Mouse (Mus musculus) cerebellum, postnatal 10 days (tissue): Measurements from ENCODE around the gene Mypop.

Source experiments
- DNase-seq, 2 experiments: peaks; one replicate each; pipeline ENCODE4 v3.0.0; 2021; ENCODE audit warnings: mixed read lengths in 2 of 2

Mypop gene

DNA sequence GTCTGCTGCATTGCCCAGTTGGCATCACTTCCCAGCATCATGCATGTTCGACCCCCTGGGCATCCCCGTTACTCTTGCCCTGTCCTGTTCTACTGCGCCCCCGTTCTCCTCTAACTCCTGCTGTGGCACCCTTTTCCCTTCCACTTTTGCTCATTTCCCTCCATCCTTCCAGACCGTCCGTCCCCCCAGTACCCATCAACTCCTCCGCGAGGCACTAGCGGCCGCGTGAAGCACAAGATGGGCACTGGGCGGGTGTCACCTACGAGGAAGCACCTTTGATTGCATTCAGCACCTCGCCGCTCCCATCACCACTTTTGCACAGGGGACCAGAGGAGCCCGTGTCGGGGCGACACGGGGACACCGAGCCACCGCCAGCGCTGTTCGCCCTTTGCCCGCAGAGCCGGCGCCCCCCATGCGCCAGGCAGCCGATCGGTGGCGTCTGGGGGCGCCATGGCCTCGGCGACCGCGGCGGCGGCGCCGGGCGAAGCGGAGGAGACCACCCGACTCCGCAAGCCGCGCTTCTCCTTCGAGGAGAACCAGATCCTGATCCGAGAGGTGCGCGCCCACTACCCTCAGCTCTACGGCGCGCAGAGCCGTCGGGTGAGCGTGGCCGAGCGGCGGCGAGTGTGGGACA lies 732 bp downstream of the Mypop start:
- DNase-seq = peak; percentile 69 to 75

DNA sequence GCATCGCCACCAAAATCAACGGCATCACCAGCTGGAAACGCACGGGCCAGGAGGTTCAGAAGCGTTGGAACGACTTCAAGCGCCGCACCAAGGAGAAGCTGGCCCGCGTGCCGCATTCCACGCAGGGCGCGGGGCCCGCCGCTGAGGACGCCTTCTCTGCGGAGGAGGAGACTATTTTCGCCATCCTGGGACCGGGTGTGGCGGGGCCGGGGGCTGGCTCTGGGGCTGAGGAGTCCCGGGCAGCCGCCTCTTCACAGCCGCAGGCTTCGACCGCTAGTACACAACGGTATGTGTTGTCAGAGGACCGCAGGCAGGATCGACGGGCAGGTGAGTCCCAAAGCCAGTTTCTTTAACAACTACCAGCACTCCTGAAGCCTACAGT lies 1.2 kb downstream of the Mypop start:
- peak; percentile 63 to 68 for DNase-seq

DNA sequence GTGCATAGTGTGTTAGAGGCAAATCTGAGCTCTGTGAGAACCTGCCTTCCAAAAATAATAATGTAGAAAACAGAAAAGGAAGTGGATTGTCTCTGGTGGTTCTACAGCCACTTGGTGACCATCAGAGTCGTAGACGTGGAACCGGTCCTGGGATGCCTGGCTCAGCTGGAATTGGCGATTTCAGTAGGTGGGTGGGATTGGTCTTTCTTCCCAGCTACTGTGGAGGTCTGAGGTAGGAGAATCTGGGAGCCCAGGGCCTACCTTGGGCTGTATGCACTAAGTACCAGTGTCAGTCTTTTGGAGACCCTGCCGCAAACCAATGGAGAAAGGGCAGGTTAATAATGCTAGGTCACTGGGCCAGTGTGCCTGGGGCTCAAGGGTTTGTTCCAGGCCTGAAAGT lies 2.0 kb downstream of the Mypop start:
- no peak for DNase-seq

DNA sequence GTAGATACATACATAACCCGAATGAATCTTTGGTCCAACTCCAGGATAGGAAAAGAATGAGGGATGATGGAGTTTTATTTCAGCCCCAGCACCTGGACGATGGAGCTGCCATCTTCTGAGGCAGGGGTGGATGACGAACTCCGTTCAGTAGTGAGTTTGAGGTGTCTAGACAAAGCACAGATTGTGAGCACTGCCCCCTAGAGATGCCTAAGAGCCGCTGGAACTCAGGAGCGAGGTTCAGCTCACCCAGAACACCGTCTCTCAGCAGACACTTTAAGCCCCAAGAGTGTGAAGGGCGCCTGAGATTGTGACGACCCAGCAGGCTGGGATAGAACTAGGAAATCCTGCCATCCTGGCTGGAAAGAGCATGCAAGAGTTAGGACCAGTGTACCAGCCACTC lies 7.8 kb downstream of the Mypop start:
- no peak for DNase-seq

DNA sequence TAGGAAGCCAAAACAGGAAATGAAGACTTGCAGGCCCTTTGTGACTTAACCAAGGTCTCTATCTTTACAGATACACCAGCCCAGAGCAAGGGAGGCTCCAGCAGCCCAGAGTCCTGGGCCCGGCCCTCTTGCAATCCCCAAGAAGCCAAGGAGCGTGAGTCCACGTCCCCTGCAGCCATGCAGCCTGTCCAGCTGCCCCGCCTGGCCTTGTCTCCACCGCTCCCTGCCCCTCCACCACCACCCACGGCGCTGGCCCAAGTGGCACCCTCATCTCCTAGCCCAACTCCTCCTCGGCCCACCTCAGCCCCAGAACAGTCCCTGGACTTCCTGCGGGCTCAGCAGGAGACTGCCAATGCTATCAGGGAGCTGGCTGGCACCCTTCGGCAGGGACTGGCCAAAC lies 9.4 kb downstream of the Mypop start:
- no peak for DNase-seq

DNA sequence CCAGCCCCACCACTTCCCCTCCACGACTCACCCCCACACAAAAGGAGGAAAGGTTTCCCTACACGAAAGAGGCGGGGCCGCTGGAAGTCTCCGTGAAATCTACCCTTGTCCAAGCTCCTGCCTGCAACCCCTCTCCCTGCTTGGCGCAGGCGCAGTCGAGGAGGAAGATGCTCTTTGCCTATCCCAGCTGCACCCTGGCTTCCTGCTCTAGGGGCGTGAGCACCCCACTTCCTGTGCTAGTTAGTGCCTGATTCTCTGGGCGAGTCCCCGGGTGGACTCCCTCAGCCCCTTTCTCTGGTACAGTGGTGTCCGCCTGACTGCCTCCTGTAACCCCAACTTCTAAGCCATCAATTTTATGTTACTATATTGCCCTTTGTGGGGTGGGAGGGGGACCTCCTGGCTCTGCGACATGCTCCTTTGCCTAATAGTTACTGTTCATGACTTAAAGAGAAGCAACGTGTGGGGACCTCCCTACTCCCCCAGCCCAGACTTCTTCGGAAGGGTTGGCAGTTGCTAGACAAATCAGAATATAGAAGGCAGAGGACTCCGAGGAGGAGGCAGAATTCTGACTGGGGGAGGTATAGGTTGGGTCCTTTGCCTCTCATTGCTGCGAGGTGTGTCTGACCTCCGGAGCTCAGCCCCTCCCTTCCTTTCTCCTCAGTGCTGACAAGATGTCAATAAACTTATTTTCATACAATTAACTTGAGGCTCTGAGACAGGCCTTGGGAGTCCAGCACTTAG lies 10.2 kb downstream of the Mypop start:
- no peak for DNase-seq

DNA sequence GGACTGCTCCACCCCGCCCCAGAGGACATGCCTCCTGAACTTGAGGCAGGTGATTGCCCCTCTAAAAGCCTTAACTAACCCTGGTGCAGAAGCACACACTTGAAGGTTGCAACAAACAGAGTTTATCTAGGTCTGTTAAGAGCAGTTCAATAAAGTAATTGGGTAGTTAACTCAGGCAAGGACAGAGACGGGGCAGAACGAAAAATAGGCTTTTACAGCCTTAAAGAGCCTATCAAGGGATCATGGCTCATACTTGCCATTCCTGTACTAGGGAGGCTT lies 10.7 kb downstream of the Mypop start:
- DNase-seq = no peak

DNA sequence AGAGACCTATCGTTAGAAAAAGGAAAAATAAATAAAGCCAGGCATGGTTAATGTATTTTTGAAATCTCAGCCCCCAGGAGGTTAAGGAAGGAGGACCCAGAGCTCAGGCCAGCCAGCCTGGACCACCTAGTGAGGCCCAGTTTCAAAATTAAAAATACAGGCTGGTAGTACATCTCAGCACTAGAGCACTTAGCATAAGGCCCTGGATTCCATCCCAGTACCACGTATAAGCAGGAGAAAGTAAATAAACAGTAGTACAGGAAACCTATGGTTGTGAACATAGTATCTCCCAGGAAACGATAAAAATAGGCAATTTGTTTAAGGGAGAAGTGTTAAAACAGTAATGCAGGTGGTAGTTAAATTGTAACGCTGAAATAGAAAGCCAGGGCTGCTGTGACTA lies 11.1 kb downstream of the Mypop start:
- no peak for DNase-seq

DNA sequence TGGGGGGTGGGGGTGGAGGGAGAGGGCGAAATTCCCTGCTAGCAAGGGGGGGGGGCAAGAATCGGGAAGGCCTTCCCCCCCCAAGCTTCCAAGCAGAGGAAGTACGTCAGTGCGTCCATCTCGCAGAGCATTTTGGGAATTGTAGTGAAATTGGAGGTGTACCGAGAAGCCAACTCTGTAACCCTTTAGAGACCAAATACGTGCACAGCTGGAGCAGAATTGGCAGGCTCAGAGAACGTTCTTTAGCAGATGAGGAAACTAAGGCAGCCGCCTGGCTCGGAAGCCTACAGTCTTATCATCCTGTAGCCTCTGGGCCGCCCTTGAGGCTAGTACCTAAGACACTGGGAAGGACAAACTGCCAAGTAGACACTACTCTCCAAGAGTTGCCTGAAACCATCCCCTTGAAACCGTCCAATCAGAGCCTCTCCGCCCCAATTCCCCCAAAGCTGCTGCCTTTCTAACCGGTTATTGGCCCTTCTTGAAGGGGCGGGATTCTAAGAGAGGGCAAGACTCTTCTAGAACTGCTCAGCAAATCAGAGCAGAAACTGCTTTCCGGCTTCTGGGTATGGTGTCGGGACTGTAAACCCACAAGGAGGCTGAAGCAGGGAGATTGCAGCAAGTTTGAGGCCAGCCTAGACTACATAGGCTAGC lies 11.9 kb downstream of the Mypop start:
- peak; percentile 87 to 89 for DNase-seq

DNA sequence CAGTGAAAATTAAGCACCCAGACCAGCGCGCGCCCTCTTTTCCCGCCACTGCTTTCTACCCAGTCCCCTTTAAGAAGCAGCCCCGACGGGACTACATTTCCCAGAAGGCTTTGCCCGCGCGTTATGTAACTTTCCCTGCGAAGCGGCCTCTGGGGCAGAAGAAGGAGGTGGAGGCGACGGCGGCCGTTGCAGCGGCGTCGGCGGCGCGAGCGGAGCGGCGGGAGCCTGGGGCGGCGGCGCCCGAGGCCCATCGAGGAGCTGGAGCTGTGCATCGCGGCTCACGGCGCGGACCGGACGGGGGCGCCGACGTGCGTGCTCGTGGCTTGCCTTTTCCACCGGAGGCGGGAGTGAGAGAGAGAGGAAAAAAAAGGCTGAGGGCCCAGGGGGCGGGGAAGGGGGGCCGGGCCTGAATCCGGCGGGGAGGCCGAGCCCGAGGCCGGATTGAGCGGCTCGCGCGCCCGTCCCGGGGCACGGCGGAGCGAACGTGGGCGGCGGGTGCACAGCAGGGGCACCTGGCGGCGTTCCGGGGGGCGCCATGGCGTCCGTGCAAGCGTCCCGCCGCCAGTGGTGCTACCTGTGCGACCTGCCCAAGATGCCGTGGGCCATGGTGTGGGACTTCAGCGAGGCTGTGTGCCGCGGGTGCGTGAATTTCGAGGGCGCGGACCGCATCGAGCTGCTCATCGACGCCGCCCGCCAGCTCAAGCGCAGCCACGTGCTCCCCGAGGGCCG lies 13.0 kb downstream of the Mypop start, which contains the start of gene Irf2bp1:
Gene Irf2bp1, plus strand, starts transcription at position 143 of the 729 bp plus-strand sequence.
- peak; percentile 95 to 97 for DNase-seq

DNA sequence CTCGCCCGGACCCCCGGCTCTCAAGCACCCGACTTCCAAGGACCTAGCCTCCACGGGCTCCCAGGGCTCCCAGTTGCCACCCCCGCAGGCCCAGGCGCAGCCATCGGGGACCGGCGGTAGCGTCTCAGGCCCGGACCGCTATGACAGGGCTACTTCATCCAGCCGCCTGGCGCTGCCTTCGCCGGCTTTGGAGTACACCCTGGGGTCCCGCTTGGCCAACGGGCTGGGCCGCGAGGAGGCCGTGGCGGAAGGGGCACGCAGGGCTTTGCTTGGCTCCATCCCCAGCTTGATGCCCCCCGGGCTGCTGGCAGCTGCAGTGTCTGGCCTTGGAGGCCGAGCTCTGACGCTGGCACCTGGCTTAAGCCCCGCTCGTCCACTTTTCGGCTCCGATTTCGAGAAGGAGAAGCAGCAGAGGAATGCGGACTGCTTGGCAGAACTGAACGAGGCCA lies 13.6 kb downstream of the Mypop start:
- DNase-seq = peak; percentile 81 to 83

DNA sequence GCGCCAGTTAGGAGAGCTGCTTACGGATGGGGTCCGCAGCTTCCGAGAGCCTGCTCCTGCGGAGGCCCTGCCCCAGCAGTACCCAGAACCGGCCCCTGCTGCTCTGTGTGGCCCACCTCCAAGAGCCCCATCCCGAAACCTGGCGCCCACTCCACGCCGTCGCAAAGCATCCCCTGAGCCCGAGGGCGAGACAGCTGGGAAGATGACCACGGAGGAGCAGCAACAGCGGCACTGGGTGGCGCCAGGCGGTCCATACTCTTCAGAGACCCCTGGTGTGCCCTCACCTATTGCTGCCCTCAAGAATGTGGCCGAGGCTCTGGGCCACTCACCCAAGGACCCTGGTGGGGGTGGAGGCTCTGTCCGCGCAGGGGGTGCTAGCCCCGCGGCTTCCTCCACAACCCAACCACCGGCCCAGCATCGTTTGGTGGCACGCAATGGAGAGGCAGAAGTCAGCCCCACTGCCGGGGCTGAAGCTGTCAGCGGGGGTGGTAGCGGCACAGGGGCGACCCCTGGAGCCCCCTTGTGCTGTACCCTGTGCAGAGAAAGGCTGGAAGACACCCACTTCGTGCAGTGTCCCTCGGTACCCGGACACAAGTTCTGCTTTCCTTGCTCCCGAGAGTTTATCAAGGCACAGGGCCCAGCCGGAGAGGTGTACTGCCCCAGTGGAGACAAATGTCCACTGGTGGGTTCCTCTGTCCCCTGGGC lies 14.5 kb downstream of the Mypop start:
- DNase-seq = peak; percentile 43 to 52

DNA sequence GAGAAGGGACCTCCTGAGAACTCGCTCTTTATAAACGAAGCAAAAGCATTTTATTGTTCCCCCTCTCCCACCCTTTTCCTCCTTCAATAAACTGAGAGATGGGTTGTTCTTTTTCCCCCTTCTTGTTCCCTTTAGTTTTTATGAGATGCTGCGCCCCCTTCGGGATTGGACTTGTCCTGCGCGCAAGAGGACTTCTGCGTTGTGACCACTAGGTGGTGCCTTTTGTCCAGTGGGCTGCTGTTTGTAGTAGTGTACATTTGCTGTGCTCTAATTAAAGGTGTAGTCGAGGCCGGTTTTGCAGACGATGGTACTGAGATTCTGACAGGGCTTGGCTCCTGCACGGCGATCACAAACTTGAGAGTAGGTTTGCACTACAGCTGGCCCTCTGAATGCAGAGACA lies 15.4 kb downstream of the Mypop start:
- peak; percentile 91 to 95 for DNase-seq

DNA sequence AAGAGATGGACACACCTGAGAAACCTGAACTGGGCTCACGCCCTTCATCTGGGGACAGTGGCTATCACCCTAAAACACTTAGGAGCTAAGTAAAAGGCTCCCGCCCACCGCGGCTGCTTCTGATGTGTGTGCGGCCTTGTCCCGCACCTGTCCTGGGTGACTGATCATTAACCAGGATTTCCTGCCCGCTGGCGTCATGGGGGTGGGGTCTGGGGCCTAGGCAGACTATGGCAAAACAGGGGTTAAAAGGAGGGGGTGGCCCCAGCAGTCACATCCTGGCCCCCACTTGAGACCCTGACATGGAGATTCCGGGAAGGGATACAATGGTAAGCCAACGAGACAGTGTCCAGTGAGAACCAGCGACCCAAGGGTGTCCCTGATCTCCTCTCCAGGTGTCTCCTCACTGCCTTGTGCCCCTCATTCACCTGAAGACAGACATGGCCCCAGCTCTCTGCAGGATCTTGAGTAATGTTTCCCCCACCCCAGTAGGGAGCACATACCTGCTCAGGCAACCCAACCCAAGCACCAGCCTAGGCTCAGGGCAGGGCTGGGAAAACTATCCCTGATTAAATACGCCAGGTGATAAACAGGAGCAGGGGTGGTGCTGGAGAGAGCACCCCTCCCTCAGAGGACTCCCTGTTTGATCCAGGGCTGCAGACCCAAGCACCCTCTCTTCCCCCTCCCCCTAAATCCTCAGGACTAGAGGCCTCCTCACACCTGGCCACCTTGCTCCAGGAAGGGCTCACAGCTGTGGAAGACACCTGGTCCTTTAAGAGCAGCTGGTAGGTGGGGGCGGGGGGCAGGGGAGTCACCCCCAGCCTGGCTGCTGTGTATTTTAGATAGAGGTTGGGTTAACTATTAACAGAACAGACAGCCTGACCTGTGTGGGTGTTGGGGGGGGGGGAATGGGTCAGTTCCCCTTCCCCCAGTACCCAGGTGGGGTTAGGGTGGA lies 16.3 kb downstream of the Mypop start:
- peak in 1 of 2 experiments; percentile 24 for DNase-seq

DNA sequence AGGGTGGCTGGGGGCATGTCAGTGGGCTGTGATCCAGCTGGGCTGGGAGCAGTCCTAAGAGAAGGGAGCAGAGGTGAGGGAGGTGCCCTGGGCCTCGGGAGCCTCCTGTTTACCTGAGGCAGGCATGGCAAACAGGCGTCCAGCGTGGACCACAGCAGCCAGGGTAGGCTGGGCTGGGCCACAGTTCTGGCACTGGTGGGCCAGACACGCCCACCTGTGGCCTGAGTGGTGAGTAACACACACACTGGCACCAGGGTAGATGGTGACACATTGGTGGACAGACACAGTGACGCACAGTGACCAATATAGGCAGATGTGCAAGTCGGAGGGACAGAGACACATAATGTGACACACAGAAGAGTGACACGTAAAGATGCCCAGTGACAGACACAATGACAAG lies 19.5 kb downstream of the Mypop start:
- DNase-seq = no peak

DNA sequence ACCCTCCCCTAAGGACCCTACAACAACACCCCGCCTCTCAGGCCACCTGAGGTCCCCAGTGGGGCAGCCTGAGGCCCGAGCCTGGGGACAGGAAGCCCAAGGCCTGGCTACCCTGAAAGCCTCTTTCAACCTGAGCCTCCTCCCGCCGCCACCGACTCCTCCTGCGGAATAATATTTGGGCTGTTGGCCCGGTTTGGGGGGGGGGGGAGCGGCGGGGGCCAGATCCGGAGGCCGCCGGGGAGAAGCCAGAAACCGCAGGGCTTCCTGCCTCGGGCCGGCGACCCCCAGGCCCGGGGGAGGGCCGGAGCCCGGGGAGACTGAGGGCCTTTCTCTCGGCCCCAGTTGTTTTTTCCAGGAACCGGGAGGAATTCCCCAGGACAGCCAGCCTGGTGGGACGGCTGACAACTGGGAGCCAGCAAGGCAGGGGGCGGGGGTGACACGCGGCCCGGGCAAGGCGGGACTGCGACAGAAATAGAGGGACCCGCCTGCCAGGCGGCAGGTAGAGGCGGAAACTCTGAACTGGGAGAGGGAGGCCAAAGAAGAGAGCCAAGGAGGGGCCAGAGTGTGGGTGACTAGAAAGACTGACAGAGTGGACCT lies 21.1 kb downstream of the Mypop start:
- DNase-seq = peak in 1 of 2 experiments; percentile 45

DNA sequence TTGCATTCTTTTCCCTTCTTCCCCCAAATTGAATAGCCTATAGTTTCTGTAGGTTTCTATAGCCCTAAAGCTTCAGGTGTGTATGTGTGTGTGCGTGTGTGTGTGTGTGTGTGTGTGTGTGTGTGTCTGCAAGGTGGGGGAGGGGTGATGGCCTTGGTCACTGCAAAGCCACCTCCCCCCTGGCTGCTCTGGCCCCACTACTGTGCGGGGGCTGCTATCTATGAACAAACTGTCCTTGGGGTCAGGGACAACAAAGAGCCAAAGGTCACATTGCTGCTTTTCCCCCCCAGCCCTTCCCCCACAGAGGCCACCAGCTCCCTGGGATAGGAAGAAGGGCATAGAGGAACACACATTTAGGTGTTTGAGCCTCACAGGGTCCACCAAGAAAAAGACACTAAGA lies 21.8 kb downstream of the Mypop start:
- DNase-seq = no peak

DNA sequence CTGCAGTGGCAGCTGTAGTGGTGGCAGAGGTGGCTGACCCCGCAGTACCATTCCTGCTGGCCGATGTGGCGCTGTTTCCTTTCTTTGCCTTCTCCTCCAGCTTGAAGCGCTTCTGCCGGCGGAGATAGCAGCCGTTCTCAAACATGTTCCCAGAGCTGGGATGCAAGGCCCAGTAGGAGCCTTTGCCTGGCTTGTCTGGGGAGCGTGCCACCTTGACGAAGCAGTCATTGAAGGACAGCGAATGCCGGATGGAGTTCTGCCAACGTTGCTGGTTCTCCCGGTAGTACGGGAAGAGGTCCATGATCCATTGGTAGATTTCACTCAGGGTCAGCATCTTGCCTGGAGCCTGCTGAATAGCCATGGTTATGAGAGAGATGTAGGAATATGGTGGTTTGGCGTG lies 23.4 kb downstream of the Mypop start:
- no peak for DNase-seq

DNA sequence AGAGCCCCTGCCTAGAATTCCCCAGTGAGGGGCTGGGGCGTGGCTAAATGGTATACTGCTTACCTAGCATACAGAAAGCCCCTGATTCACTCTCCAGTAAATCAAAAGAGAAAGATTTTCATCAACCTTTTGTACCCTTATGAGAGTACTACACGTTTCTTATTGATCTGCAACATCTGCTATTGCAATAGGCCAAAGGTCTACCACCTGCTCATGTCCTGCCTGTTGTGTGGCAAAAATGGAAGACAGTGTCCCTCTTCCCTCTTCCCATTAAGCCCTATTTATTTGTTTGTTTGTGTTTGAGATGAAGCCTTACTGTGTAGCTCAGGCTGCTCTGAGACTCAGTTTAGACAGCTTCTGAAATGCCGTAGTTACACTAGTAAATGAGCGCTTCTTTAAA lies 25.0 kb downstream of the Mypop start:
- DNase-seq = no peak

DNA sequence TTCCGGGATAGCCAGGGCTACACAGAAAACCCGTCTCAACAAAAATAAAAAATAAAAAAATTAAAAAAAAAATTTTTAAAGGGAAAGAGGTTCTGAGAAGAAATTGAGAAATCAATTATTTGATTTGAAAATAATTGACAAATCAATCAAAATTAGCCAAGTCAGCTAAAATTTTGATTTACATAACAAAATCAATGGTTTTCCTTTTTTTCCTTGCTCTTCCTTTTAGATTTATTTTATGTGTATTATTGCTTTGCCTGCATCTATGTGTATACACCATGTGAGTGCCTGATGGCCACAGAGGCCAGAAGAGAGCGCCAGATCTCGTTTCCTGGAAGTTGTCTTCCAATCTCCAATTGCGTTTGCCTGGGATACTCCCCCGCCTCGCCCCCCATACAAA lies 26.9 kb downstream of the Mypop start:
- no peak for DNase-seq

DNA sequence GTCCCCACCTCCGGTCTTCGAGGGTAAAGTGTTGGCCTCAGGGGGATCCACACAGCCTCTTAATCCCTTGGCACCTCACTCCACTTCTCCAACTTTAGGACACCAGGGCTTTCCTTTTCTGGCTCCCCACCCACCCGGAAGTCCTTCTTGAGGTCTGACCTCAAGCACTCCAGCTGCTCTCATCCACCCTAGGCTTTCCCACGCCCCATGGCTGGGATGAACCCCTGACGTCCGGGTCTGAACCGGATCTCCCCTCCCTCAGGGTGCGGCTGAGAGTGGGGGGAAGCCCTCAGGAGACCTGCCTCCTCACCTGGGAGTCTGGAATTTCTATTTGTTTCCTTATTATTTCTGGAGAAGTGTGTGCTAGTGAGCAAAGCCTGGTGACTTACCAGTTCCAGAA lies 30.0 kb downstream of the Mypop start:
- DNase-seq = no peak
